Mouse (Mus musculus) hindbrain, embryonic 11.5 days (tissue): ENCODE results near the gene Daglb. TPM values are rescaled to one million over a fixed set of nuclear protein-coding genes. Genes with fewer than 3 reads are reported as not detected.
A peak's percentile ranks its signal among the peaks of the same experiment; 100 is the strongest.
"Not testable (repeated sequence)": the region's sequence is repeated elsewhere in the genome, so short reads cannot be mapped to it uniquely, and the experiment has no call there.

Experiments
- ATAC-seq: fragments of 200-750 bp; cut with Nextera tagmentation; 2 replicates; pipeline ENCODE4 v1.8.0; 2017; ENCODE audit warnings: mild to moderate bottlenecking, moderate TSS enrichment, moderate library complexity; ENCODE audit not compliant: low FRiP score
- DNase-seq: peaks from one replicate; pipeline ENCODE4 v3.0.0-alpha.2; 2015; ENCODE audit warnings: low spot score
- H3K27ac ChIP-seq: fragments of 300-500 bp; sonication (generic); 2 replicates; pipeline ENCODE4 v1.5.1; 2014; ENCODE audit warnings: mild to moderate bottlenecking, low read depth, low read length
- H3K27me3 ChIP-seq: fragments of 300-500 bp; sonication (generic); 2 replicates; pipeline ENCODE4 v1.6.1; 2014; ENCODE audit warnings: mild to moderate bottlenecking, low read length, moderate library complexity, mixed read lengths; ENCODE audit not compliant: control insufficient read depth, insufficient read depth
- H3K36me3 ChIP-seq: fragments of 300-500 bp; sonication (generic); 2 replicates; pipeline ENCODE4 v1.6.1; 2014; ENCODE audit warnings: mild to moderate bottlenecking, low read length, moderate library complexity, mixed read lengths; ENCODE audit not compliant: control insufficient read depth, insufficient read depth
- H3K4me1 ChIP-seq: fragments of 300-500 bp; sonication (generic); replicated peaks from 2 replicates; pipeline ENCODE4 v1.6.1; 2014; ENCODE audit warnings: low read length, mixed read lengths; ENCODE audit not compliant: control insufficient read depth, insufficient read depth
- H3K4me2 ChIP-seq: fragments of 300-500 bp; sonication (generic); replicated peaks from 2 replicates; pipeline ENCODE4 v1.6.1; 2014; ENCODE audit warnings: mild to moderate bottlenecking, low read depth, low read length
- H3K4me3 ChIP-seq: fragments of 300-500 bp; sonication (generic); 2 replicates; pipeline ENCODE4 v1.5.1; 2014; ENCODE audit warnings: low read depth, low read length
- H3K9ac ChIP-seq: fragments of 300-500 bp; sonication (generic); 2 replicates; pipeline ENCODE4 v1.6.1; 2014; ENCODE audit warnings: low read depth, low read length
- H3K9me3 ChIP-seq: fragments of 300-500 bp; sonication (generic); 2 replicates; pipeline ENCODE4 v1.6.1; 2016; ENCODE audit warnings: low read length; ENCODE audit not compliant: control insufficient read depth
- WGBS: fragments of 180-500 bp; shearing (Covaris S2); extraction: QIAGEN DNeasy Blood & Tissue Kit; methylation state at CpG from one replicate; pipeline ENCODE4 v1.1.7; 2014; 5-methylcytosine and 5-hydroxymethylcytosine counted together
- polyA plus RNA-seq: library from polyadenylated mRNA; unstranded; fragments of >200 nt; fragmentation: Nextera tagmentation; extraction: Ambion mirVana; gene quantifications from 2 replicates; pipeline ENCODE4 v1.2.1, GENCODE M21; 2014

The Daglb gene
- polyA plus RNA-seq, 1 experiment from 2014 or later: 12.2 TPM

- Histone ChIP-seq H3K36me3 (no peaks in the 10 kb centered on the region), H3K4me3 (no peak overlapping the region), H3K27me3 (no peaks in the 10 kb centered on the region), H3K9me3 (no peaks in the 10 kb centered on the region), H3K9ac (no peak overlapping the region), H3K4me2 (no peak overlapping the region), H3K4me1 (peaks cover 7% of the 10 kb centered on the region; the same call in 1 of the 2 replicates), H3K27ac (no peak overlapping the region)
- no peak for DNase-seq
- ATAC-seq: no peak
- WGBS: 65% methylated on average over 7 of the region's 7 CpGs
Observed at GRCm38 (mm10) chr5:143530715-143531114, 66.3 kb downstream of the Daglb start.

GRCm38 (mm10) chr5:143534922-143535321, 70.5 kb downstream of the Daglb start:
- WGBS: 95% methylated on average over 4 of the region's 4 CpGs

GRCm38 (mm10) chr5:143537022-143537421, 72.6 kb downstream of the Daglb start:
- no peaks in the 10 kb centered on the region for H3K27me3 ChIP-seq
- WGBS: 41% methylated on average over 2 of the region's 2 CpGs
- no peaks in the 10 kb centered on the region for H3K36me3 ChIP-seq
- H3K27ac ChIP-seq: no peak overlapping the region
- H3K4me2 ChIP-seq: no peak overlapping the region
- no peaks in the 10 kb centered on the region for H3K4me1 ChIP-seq
- H3K4me3 ChIP-seq: no peak overlapping the region
- no peak for DNase-seq
- H3K9me3 ChIP-seq: no peaks in the 10 kb centered on the region
- no peak overlapping the region for H3K9ac ChIP-seq
- no peak for ATAC-seq

More at GRCm38 (mm10) chr5:143534922-143535321, 70.5 kb downstream of the Daglb start:
- H3K9ac ChIP-seq: no peak overlapping the region
- H3K4me2 ChIP-seq: no peak overlapping the region
- H3K27me3 ChIP-seq: no peaks in the 10 kb centered on the region
- ATAC-seq (no peak), DNase-seq (no peak)
- H3K4me1 ChIP-seq: no peaks in the 10 kb centered on the region
- no peaks in the 10 kb centered on the region for H3K36me3 ChIP-seq
- H3K9me3 ChIP-seq: no peaks in the 10 kb centered on the region
- no peak overlapping the region for H3K27ac ChIP-seq
- no peak overlapping the region for H3K4me3 ChIP-seq

GRCm38 (mm10) chr5:143539111-143539510, 74.7 kb downstream of the Daglb start:
- no peak for DNase-seq
- Histone ChIP-seq H3K9me3 (no peaks in the 10 kb centered on the region), H3K4me3 (no peak overlapping the region), H3K4me1 (no peaks in the 10 kb centered on the region), H3K27me3 (no peaks in the 10 kb centered on the region), H3K4me2 (no peak overlapping the region), H3K27ac (no peak overlapping the region), H3K9ac (no peak overlapping the region), H3K36me3 (no peaks in the 10 kb centered on the region)
- WGBS: 83% methylated on average over 8 of the region's 8 CpGs
- ATAC-seq: no peak

- ATAC-seq: no peak
Observed at GRCm38 (mm10) chr5:143547384-143547783, 83.0 kb downstream of the Daglb start.

GRCm38 (mm10) chr5:143547866-143548265, 83.5 kb downstream of the Daglb start:
- ATAC-seq: peak; percentile 15
- H3K4me1 ChIP-seq: peaks cover 5% of the 10 kb centered on the region; the same call in 1 of the 2 replicates
- H3K4me2 ChIP-seq: no peak overlapping the region
- no peaks in the 10 kb centered on the region for H3K36me3 ChIP-seq
- H3K27ac ChIP-seq: 0 out of 2 replicates have a peak overlapping the region, but pooled peaks have one; percentile 17
- no peak for DNase-seq
- no peak overlapping the region for H3K9ac ChIP-seq
- no peaks in the 10 kb centered on the region for H3K27me3 ChIP-seq
- no peak overlapping the region for H3K4me3 ChIP-seq
- WGBS: 58% methylated on average over 10 of the region's 10 CpGs
- H3K9me3 ChIP-seq: no peaks in the 10 kb centered on the region

More at GRCm38 (mm10) chr5:143547384-143547783, 83.0 kb downstream of the Daglb start:
- no peaks in the 10 kb centered on the region for H3K27me3 ChIP-seq
- H3K27ac ChIP-seq: no peak overlapping the region
- peaks cover 5% of the 10 kb centered on the region; the same call in 1 of the 2 replicates for H3K4me1 ChIP-seq
- H3K4me3 ChIP-seq: no peak overlapping the region
- no peak overlapping the region for H3K4me2 ChIP-seq
- H3K9ac ChIP-seq: no peak overlapping the region
- DNase-seq: peak; percentile 78
- 9% methylated on average over 11 of the region's 11 CpGs for WGBS
- H3K9me3 ChIP-seq: no peaks in the 10 kb centered on the region
- H3K36me3 ChIP-seq: no peaks in the 10 kb centered on the region

- Histone ChIP-seq H3K9me3 (no peaks in the 10 kb centered on the region), H3K36me3 (no peaks in the 10 kb centered on the region), H3K9ac (peak overlapping the region; percentile 84), H3K27me3 (no peaks in the 10 kb centered on the region), H3K4me3 (peak overlapping the region; percentile 76), H3K4me1 (peaks cover 5% of the 10 kb centered on the region; the same call in 1 of the 2 replicates), H3K27ac (peak overlapping the region; percentile 68; the same call in 1 of the 2 replicates), H3K4me2 (peak overlapping the region; percentile 69; the same call in 1 of the 2 replicates)
- peak; percentile 94 for ATAC-seq
- 0% methylated on average over 36 of the region's 37 CpGs for WGBS
- peak; percentile 97 for DNase-seq
Observed at GRCm38 (mm10) chr5:143548401-143548846, 84.0 kb downstream of the Daglb start.

GRCm38 (mm10) chr5:143548922-143549321, 84.5 kb downstream of the Daglb start:
- Histone ChIP-seq H3K4me3 (peak overlapping the region; percentile 76), H3K4me2 (peak overlapping the region; percentile 69), H3K27ac (peak overlapping the region; percentile 68; the same call in 1 of the 2 replicates), H3K9ac (peak overlapping the region; percentile 84)
- not testable (repeated sequence) for DNase-seq, H3K4me1 ChIP-seq, H3K36me3 ChIP-seq, H3K27me3 ChIP-seq, H3K9me3 ChIP-seq
- 0% methylated on average over 13 of the region's 28 CpGs for WGBS
- ATAC-seq: peak; percentile 65

GRCm38 (mm10) chr5:143552911-143553310, 88.5 kb downstream of the Daglb start:
- ATAC-seq (no peak), DNase-seq (no peak)
- Histone ChIP-seq H3K4me1 (peaks cover 5% of the 10 kb centered on the region; the same call in 1 of the 2 replicates), H3K9me3 (no peaks in the 10 kb centered on the region), H3K36me3 (no peaks in the 10 kb centered on the region), H3K9ac (no peak overlapping the region), H3K27me3 (no peaks in the 10 kb centered on the region), H3K4me2 (no peak overlapping the region), H3K4me3 (no peak overlapping the region), H3K27ac (no peak overlapping the region)
- WGBS: 85% methylated on average over 6 of the region's 6 CpGs
